Mouse (Mus musculus) urinary bladder, postnatal 25 days (tissue): ENCODE results near the gene Abca2.

ENCODE experiments used
- DNase-seq: peaks from one replicate; pipeline ENCODE4 v3.0.0; 2022; ENCODE audit warnings: low spot score

Gene Abca2

DNA sequence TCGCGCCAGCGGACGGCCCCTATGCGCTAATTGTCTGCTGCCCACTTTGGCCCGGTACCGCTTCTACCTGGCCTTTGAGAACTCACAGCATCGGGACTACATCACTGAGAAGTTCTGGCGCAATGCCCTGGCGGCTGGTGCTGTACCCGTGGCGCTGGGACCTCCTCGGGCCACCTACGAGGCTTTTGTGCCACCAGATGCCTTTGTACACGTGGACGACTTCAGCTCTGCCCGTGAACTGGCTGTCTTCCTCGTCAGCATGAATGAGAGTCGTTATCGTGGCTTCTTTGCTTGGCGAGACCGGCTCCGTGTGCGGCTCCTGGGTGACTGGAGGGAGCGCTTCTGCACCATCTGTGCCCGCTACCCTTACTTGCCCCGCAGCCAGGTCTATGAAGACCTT is 3.0 kb upstream of the Abca2 start:
- no peak for DNase-seq

DNA sequence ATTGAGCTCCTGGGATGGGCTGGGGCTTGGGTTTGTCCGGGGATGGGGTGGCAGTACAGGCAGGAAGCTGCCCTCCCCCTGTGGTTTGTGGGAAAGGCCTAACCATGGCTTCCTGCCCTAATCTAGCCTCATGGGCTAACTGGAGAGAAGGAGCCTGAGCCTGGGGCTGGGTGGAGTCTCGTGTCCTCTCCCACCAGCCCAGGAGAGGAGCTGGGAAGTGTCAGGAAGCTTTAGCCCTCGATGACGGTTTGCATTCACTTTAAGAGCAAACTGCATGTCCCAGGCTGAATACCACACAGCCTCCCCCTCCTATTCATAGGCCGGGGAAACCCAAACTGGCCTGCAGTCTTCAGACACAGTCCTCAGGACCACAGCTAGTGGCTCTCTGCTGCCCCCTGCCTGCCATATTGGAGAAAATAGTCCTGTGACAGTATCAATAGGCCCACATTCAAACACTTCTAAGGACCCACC is 1.7 kb upstream of the Abca2 start:
- DNase-seq = peak; percentile 75

DNA sequence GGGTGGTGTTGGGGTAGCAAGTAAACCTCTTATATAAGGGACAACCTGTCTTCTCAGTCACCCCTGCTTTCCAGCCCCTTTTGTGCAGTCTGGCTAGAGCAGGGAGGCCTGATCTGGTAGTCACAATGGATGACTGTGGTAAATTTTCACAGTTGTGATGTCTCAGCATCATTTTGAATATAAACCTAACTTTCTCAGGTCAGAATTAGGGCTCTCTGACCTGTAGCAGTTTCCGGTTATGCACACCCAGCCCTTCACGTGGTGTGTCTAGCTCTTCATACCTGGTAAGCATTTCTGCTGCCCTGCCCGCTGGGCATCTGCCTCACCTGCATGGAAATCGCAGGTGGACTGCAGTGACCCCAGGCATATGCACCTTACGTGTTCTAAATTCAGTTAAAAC is 1.2 kb upstream of the Abca2 start:
- no peak for DNase-seq

DNA sequence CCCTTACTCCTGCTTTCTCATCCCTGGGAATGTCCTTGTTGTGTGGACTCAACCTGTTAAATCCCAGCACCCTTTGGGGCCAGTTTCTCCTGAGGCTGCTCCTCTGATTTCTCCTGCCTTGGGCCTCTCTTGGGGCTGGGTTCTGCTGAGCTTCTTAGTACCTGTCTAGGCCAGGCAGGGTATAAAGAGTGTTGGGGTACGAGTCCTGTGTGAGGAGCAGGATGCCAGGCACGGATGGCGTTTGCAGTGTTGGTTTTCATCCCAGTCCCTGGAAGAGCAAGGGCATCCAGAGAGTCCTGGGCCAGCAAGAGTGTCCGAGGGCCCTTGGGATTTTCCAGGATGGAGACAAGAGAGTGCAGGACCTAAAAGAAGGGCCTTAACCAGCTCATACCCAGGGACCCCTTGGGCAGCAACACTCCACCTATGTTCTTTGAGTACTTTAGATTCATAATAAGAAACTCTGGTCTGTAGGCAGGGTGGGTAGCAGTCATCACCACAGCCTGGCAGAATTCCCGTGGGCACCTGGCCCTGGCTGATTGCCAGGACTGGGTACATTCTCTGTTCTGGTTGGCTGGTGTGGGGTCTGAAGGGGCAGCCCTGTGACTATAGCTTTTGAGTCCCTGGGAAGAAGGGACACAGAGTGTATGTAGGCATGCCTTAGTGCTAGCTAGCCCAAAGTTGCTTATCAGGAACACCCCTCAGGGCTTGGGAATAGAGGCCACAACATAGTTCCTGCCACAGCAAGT is 1.1 kb downstream of the Abca2 start:
- DNase-seq = no peak

DNA sequence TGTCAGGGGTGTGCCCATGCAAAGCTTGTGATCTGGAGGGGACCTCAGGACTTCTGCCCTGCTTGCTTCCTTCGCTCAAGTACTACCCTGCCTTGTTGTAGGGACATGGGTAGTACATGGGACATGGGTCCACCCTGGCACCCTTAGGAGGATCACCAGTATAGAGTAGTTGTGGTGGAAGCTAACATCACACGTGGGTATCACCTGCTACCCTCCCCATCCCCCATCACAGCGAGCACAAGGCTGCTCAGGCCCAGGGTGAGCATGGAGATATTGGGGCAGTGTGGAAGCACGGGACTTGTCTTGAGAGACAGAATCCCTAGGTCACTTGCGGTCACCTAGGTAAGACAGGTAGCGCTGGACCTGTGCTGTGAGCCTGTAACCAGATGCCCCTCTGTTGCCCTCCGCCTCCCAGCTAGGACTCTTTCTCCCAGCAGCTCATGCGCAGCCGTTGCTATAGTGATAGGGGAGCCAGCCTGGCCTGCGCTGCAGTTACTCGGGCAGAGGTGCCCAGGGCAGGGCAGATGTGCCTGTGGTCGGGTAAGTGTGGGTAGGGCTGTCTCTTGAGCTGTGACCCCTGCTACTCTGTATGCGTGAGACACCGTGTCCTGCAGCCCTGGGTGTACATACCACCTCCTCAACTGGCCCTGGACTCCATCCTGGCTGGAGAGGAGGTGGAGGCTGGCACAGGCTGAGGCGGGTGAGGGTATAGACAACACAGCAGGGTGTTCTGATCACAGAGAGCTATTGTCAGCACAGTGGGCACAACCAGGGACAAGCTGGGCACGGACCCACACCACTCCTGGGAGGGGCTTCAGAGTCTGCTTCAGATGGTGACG is 2.1 kb downstream of the Abca2 start:
- no peak for DNase-seq

DNA sequence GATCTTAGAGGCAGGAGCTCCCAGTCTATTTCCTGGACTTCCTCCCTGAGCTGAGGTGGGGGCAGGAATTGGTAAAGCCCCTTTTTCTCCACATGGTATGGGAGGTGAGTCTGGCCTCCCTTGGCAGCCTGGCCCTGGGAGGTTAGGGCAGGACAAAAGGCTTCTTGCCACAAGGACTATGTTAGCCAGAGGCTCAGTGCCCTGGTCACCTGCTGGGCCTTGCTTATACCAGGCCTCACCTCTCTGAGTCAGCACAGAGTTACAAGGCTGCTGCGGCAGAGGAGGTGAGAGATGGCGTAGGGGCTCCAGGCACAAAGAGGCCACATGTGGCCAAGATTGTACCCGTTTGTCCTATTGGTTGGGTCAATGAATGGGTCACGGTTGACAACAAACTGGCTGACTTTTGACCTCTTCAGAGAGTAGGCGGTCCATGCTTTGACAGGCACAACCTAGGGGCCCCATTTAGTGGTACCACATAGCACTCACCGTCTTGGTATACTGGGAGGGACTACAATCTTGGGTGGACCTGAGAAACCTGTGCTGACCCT is 2.9 kb downstream of the Abca2 start:
- no peak for DNase-seq

DNA sequence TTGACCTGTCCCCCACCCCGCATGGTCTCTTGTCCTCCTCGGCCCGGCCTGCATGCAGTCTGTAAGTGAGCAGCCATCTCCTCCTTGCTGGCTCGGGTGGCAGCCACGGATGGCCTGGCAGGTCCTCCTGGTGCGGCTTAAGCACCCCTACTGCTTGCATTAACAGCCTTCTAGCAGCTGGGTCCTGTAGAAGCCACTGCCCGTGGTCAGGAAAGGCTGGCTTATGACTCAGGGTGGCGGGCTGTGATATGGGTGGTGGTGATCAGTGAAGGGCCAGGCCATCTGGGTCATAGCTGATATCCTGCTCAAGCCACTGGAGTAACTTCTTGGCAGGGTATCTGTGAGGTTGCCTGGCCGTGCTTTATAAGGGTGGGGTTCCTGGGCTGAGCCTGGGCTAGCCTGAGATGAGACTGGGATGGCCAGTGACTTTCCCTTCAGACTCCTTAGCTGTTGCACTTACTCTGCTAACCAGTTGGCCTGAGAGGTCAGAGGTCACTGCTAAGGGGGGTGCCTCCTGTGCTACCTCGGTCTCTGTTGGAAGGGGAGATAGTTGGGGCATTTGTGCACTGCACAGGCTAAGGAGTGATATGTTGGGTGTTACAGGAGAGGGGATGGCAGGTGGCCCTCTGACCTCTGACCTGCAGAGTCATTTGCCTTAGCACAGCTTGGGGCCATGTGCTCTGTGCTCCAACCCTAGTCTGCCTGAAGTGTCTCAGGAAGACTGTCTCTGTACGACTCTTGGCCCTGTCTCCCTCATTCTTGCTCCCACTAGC is 4.0 kb downstream of the Abca2 start:
- DNase-seq = no peak

DNA sequence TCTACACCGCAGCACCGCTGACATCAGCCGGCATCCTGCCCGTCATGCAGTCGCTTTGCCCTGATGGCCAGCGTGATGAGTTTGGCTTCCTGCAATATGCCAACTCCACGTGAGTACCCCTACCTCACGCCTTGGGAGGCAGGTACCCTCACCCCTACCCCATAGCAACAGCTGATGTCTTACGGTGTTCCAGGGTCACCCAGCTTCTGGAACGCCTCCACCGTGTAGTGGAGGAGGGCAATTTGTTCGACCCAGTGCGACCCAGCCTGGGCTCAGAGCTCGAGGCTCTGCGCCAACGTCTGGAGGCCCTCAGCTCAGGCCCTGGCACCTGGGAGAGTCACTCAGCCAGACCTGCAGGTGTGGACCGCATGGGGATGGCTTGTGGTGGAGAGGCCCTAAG is 4.6 kb downstream of the Abca2 start:
- no peak for DNase-seq

DNA sequence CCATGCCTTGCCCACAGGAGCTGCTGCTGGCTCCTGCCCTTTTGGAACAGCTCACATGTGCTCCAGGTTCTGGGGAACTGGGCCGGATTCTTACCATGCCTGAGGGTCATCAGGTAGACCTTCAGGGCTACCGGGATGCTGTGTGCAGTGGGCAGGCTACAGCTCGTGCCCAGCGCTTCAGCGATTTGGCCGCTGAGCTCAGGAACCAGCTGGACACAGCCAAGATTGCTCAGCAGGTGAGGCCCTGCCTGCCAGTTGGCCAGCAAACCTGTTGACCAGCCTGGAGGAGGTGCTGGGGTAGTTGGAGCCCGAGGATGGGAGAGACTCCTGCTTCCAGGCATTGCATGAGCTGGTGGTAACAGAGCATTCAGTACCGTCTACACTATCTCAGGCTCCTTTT is 5.8 kb downstream of the Abca2 start:
- no peak for DNase-seq

DNA sequence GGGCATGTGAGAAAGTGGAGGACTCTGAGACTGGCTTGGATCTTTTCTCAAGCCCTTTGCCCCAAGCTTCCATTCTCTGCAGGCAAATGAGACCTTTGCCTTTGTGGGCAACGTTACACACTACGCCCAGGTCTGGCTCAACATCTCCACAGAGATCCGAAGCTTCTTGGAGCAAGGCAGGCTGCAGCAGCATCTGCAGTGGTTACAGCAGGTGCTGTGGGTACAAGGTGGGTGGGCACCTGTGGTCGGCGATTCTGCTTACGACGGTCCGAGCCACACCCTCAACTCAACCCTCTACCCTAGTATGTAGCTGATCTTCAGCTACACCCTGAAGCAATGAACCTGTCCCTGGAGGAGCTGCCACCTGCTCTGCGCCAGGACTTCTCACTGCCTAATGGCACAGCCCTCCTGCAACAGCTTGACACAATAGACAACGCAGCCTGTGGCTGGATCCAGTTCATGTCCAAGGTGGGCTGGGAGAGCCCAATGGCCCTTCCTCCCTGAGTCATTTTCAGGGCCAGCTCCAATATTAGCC is 7.8 kb downstream of the Abca2 start:
- no peak for DNase-seq

DNA sequence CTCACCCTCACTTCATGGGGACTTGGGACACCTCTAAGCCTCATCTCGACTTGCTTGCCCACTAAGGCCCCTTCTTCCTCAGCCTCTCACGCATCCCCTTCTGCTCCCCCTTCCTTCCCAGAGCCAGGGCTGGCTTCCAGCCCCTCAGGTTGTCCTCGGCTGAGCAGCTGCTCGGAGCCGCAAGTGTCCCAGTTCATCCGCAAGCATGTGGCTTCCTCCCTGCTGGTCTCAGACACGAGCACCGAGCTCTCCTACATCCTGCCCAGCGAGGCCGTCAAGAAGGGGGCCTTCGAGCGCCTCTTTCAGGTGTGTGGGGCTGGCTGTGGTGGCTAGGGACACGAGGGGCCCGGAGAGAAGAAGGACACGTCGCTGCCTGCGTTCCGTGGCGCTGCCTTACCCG is 12.6 kb downstream of the Abca2 start:
- no peak for DNase-seq

DNA sequence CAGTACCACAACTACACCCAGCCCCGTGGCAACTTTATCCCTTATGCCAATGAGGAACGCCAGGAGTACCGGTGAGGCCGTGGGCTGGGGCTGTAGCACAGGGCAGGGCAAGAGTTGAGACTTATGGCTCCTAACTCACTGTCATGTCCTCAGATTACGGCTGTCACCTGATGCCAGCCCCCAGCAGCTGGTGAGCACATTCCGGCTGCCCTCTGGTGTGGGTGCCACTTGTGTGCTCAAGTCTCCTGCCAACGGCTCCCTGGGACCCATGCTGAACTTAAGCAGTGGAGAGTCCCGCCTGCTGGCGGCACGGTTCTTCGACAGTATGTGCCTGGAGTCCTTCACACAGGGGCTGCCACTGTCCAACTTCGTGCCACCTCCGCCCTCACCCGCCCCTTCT is 14.2 kb downstream of the Abca2 start:
- no peak for DNase-seq

DNA sequence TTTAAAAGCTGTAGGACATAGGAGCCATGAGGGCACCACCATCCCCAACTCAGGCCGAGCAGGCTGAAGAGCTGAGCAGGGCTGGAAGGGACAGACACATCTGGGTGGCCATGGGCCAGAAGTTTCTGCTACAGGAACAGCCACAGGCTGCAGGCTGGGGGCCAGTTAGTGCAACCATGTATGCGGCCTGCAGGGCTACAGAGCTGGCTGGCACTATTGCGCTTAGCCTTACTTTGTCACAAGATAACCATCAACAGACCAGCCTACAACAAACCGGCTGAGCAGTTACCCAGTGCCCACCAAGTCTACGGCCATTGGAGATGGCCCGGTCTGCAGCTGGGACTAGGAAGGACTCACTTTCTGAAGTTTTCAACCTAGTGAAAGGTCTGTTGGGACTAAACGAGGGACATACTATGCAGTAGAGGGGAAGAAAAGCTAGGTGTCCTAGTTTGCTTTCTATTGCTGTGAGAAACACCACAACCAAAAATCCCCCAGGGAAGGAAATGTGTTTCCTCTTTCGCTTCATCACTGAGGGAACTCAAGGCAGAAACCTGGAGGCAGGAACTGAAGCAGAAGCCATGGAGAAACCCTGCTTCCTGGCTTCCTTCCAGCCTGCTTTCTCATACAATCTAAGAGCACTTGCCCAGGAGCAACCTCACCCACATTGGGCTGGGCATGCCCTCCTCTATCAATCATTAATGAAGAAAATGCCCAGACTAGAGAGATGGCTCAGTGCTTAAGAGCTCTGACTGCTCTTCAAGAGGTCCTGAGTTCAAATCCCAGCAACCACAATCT is 22.5 kb downstream of the Abca2 start:
- no peak for DNase-seq

DNA sequence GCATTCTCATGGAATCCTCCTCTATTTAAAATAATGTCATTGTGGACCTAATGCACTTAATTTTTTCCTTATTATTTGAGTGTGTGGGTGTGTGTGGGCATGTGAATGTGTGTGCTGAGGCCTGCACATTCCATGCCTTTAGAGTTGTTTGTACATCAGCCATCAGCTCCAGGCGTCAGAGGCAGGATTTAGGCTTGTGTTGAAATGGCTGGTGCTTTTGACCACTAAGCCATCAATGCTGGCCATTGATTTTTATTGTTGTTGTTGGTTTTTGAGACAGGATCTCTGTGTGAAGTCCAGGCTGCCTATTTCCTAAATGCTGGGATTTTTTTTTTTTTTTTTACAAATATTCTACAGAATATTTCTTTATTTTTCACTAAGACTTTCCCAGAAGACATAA is 24.4 kb downstream of the Abca2 start:
- no peak for DNase-seq

DNA sequence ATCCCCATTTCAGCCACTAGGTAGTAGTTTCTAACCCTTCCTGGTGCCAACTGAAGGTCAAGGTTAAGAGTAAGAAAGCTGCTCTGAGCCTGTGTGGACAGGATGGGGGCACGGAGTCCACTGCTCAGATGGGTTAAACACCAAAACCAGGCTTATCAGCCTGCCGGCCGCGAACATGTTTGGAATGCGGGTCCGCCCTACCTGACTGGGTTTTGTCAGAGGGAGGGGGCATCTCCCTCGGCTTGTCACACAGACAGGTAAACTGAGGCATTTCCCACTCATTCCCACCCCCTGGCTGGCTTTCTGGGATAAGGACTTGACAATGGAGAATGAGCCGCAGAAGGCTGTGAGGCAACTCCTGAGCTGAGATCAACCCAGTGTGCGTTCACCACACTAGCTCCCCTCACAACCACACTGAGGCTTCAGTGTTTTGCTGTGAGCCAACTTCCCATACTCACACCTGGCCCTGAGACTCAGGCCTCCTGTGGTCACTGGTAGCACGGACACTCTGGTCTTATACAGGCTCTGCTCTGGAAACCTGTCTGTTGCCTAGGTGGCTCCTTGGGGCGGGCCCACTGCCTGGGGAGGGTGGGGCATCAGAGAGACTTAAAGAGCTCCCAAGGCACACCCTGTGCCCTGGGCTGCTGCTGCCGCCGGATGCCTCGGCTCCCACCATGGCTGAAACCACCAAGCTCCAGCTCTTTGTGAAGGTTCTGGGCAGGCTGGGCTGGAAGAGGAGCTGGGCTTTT is 27.9 kb downstream of the Abca2 start, which contains the start of gene Clic3:
Gene Clic3 (plus strand): TSS at position 634 of the 749 bp plus-strand sequence.
- DNase-seq = peak; percentile 29

DNA sequence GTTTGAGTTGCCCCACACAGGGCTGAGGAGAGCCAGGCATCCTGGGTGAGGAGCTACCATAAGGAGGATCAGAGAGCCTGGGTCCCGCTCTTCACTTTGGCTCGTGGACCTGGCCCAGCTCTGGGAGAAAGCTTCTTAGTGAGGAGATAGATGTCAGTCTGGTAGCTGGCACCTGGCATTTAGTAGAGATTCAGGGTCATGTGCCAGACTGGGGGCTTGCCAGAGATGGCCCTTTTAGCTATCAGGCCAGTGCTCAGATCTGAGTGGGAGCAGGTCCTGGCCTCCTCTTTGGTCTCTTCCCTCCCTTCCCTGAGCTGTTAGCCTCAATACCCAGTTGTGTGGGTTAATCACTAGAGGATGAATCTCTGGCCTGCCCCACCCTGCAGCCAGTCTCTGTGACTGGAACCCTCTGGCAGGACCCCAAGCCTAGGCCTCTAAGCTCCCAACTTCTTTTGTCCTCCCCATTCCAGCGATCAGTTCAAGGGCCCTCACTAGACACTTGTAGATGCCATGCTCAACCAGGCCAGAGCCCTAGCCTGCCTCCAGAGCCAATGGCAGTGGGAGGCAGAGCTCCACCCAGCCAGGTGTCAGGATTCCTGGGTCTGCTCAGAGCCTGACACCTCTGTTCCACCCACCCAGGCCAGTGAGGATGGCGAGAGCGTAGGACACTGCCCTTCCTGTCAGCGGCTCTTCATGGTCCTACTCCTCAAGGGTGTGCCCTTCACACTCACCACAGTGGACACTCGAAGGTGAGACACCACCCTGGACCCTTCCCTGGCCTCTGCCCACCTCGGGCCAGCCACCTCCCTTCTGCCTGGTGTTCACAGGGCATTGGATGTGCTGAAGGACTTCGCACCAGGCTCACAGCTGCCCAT is 28.8 kb downstream of the Abca2 start:
- DNase-seq = no peak

DNA sequence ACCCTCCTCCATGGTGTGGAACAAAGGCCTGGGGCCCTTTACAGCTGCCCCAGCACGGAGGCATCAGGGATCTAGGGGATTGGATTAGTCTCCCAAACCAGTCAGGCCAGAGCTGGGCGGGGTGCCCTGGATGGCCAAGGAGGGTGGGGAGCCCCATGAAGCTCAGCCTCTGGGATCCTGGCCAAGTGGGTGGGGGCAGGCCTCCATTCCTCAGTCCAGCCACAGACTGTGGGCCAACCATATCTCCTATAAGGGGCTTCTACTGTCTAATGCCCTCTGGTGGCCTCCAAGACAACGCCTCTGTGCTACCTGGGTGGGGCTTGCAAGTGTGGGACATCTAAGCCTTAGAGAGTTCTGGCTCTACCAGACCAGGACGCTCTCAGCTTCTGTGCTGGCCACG is 30.4 kb downstream of the Abca2 start:
- peak; percentile 69 for DNase-seq

DNA sequence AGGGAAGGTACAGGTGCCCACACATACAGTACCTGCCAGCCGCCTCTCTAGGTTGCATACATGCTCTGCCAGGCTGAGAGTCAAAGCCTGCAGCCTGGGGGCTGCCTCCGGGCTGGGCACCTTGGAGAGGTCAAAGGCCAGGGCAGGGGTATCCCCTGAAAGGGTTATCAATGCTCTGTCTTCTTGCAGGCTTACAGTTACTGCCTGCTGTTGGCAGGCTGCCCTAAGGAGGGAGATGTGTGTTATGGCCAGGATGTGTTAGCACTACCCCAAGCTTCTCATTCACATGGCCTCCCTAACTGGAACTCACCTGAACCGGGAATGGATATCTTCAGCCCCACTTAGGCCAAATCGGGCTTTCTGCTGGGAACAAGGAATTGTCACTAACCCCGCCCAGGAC is 31.6 kb downstream of the Abca2 start:
- no peak for DNase-seq

DNA sequence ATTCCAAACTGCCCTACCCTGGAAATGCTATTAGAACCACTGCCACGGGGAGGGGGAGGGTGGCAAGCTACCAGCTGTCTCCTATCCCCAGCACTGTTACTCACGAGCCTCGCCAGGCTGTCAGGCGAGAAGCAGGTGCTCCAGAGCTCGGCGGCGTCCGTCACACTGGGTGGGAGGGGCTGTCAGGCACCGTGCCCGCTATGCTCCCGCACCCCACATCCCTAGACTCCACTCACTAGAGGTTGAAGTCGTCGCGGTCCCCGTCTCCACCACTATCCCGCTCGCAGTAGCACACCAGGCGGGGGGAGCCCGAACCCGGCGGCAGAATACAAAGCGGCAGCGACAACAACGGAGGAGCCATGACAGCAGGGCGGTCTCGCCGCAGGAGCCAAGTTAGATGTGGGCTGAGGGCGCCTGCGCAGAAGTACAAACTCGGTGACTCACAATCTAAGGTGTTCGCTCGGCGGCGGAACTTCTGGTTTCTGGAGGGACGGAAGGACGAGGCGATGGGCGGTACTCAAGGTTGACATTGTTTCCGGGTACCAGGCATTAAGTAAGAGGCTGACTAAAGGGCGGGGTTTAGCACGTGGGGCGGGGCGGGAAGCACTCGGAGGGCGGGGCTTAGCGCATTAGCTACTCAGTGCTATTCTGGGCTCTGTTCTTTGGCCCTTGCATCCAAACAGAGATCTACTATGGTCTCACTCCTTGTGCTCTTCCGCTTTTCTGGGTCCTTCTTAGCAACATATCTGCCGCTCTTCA is 32.2 kb downstream of the Abca2 start, which contains the start of gene Paxx:
Gene Paxx (minus strand): TSS at position 544 of the 759 bp plus-strand sequence.
- peak; percentile 81 for DNase-seq
